Mouse (Mus musculus): Measurements from ENCODE around the gene Abcb9. TPM values are rescaled to one million over a fixed set of nuclear protein-coding genes. Genes with fewer than 3 reads are reported as not detected.

The Abcb9 gene
- polyA plus RNA-seq, 1 experiment from 2014 or later = 4.0 TPM

DNA sequence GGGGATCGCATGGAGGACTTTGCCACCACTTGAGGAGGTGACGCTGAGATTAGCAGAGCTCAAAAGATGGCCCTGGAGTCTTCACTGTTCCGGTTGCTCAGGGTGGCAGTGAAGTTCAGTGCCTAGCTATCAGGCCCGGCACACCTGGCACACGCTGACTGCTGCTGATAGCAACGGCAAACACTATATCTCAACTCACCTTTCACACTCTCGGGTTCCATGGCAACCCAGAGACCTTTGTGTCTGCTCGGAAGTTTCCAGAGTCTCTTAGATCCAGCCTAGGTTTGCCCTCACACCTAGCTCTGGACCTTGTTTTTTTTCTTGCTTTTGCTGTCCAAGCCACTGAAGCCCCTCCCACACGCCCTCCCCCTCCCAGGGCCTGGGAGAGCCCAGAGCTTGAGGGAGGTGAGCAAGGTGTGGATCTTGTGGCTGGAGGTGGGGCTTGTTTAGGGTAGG, 3.6 kb downstream of the Abcb9 start:
- Histone ChIP-seq H3K27me3 (replicated peaks; ENCODE audit: control insufficient read depth, insufficient read depth, low read length) (no peaks in the 10 kb centered on the region), H3K4me2 (replicated peaks; ENCODE audit: low read depth) (peak overlapping the region; percentile 25; the same call in 1 of the 2 replicates), H3K27ac (ENCODE audit: low read depth, low read length) (peak overlapping the region; percentile 68), H3K9me3 (ENCODE audit: control insufficient read depth) (no peaks in the 10 kb centered on the region), H3K4me3 (ENCODE audit: low read depth, low read length) (no peak overlapping the region), H3K9ac (ENCODE audit: low read depth, low read length) (no peak overlapping the region), H3K4me1 (replicated peaks; ENCODE audit: control insufficient read depth, insufficient read depth, low read length) (peaks cover 6% of the 10 kb centered on the region; the same call in 1 of the 2 replicates), H3K36me3 (ENCODE audit: control insufficient read depth, insufficient read depth) (no peaks in the 10 kb centered on the region; the same call in 1 of the 2 replicates)
- ATAC-seq = peak; percentile 79
- 34% methylated on average over 9 of the region's 9 CpGs for WGBS
- TF ChIP-seq CTCF (IDR thresholded peaks at IDR 0.05; ENCODE audit: low read depth) = no peak

- Histone ChIP-seq H3K4me1 (replicated peaks; ENCODE audit: control insufficient read depth, insufficient read depth, low read length) (0 out of 2 replicates have a peak, but pooled peaks cover 6% of the 10 kb centered on the region), H3K9me3 (ENCODE audit: control insufficient read depth) (no peaks in the 10 kb centered on the region), H3K4me3 (ENCODE audit: low read depth, low read length) (no peak overlapping the region), H3K9ac (ENCODE audit: low read depth, low read length) (no peak overlapping the region), H3K36me3 (ENCODE audit: control insufficient read depth, insufficient read depth) (no peaks in the 10 kb centered on the region; the same call in 1 of the 2 replicates), H3K27me3 (replicated peaks; ENCODE audit: control insufficient read depth, insufficient read depth, low read length) (no peaks in the 10 kb centered on the region), H3K4me2 (replicated peaks; ENCODE audit: low read depth) (no peak overlapping the region), H3K27ac (ENCODE audit: low read depth, low read length) (no peak overlapping the region)
- WGBS = 90% methylated on average over 23 of the region's 23 CpGs
- ATAC-seq = no peak
- no peak for TF ChIP-seq CTCF (IDR thresholded peaks at IDR 0.05; ENCODE audit: low read depth)
These were observed 5.7 kb downstream of the Abcb9 start for GRCm38 (mm10) chr5:124089868-124090267.

- no peak overlapping the region for H3K9ac ChIP-seq (ENCODE audit: low read depth, low read length)
- H3K4me3 ChIP-seq (ENCODE audit: low read depth, low read length) = no peak overlapping the region
- no peak overlapping the region for H3K4me2 ChIP-seq (replicated peaks; ENCODE audit: low read depth)
- H3K27ac ChIP-seq (ENCODE audit: low read depth, low read length) = no peak overlapping the region
- no peaks in the 10 kb centered on the region; the same call in 1 of the 2 replicates for H3K36me3 ChIP-seq (ENCODE audit: control insufficient read depth, insufficient read depth)
- no peak for TF ChIP-seq CTCF (IDR thresholded peaks at IDR 0.05; ENCODE audit: low read depth)
- H3K27me3 ChIP-seq (replicated peaks; ENCODE audit: control insufficient read depth, insufficient read depth, low read length) = no peaks in the 10 kb centered on the region
- H3K4me1 ChIP-seq (replicated peaks; ENCODE audit: control insufficient read depth, insufficient read depth, low read length) = no peaks in the 10 kb centered on the region
- H3K9me3 ChIP-seq (ENCODE audit: control insufficient read depth) = no peaks in the 10 kb centered on the region
- no peak for ATAC-seq
- 79% methylated on average over 4 of the region's 4 CpGs for WGBS
These were observed 8.7 kb downstream of the Abcb9 start for GRCm38 (mm10) chr5:124086876-124087275.

DNA sequence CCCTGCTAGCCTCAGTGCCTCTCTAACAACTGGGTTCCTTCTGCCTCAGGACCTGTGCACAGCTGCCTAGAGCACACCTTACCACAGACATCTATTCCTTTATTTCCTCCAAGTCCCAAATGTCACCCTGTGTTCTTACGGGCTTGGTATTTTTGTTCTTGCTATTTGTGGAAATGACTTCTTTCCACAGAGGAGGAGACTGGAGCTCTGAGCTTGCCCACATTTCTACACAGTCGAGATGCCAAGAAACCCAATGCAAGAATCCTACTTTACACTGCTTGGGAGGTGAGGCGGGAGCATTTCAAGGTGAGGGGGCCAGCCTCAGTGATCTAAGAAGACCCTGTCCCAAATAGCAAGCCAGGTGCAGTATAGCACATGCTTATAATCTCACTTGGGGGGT, 10.1 kb downstream of the Abcb9 start:
- Histone ChIP-seq H3K9me3 (ENCODE audit: control insufficient read depth) (no peaks in the 10 kb centered on the region), H3K4me1 (replicated peaks; ENCODE audit: control insufficient read depth, insufficient read depth, low read length) (no peaks in the 10 kb centered on the region), H3K27ac (ENCODE audit: low read depth, low read length) (no peak overlapping the region), H3K9ac (ENCODE audit: low read depth, low read length) (no peak overlapping the region), H3K4me2 (replicated peaks; ENCODE audit: low read depth) (no peak overlapping the region), H3K36me3 (ENCODE audit: control insufficient read depth, insufficient read depth) (no peaks in the 10 kb centered on the region; the same call in 1 of the 2 replicates), H3K4me3 (ENCODE audit: low read depth, low read length) (no peak overlapping the region), H3K27me3 (replicated peaks; ENCODE audit: control insufficient read depth, insufficient read depth, low read length) (no peaks in the 10 kb centered on the region)
- no peak for TF ChIP-seq CTCF (IDR thresholded peaks at IDR 0.05; ENCODE audit: low read depth)
- no peak for ATAC-seq
- WGBS = 79% methylated on average over 3 of the region's 3 CpGs

GRCm38 (mm10) chr5:124084588-124085173, 10.9 kb downstream of the Abcb9 start:
- Histone ChIP-seq H3K9me3 (ENCODE audit: control insufficient read depth) (no peaks in the 10 kb centered on the region), H3K4me3 (ENCODE audit: low read depth, low read length) (no peak overlapping the region), H3K27me3 (replicated peaks; ENCODE audit: control insufficient read depth, insufficient read depth, low read length) (no peaks in the 10 kb centered on the region), H3K27ac (ENCODE audit: low read depth, low read length) (peak overlapping the region; percentile 41; the same call in 1 of the 2 replicates), H3K9ac (ENCODE audit: low read depth, low read length) (no peak overlapping the region), H3K4me2 (replicated peaks; ENCODE audit: low read depth) (no peak overlapping the region; the same call in 1 of the 2 replicates), H3K36me3 (ENCODE audit: control insufficient read depth, insufficient read depth) (no peaks in the 10 kb centered on the region; the same call in 1 of the 2 replicates), H3K4me1 (replicated peaks; ENCODE audit: control insufficient read depth, insufficient read depth, low read length) (no peaks in the 10 kb centered on the region)
- ATAC-seq = peak; percentile 47
- WGBS = 37% methylated on average over 11 of the region's 11 CpGs
- peak; percentile 100 for TF ChIP-seq CTCF (IDR thresholded peaks at IDR 0.05; ENCODE audit: low read depth)

- H3K36me3 ChIP-seq (ENCODE audit: control insufficient read depth, insufficient read depth) = no peaks in the 10 kb centered on the region; the same call in 1 of the 2 replicates
- TF ChIP-seq CTCF (IDR thresholded peaks at IDR 0.05; ENCODE audit: low read depth) = peak; percentile 36; the same call in 1 of the 2 replicates
- H3K4me1 ChIP-seq (replicated peaks; ENCODE audit: control insufficient read depth, insufficient read depth, low read length) = no peaks in the 10 kb centered on the region
- H3K4me3 ChIP-seq (ENCODE audit: low read depth, low read length) = no peak overlapping the region
- no peak overlapping the region; the same call in 1 of the 2 replicates for H3K4me2 ChIP-seq (replicated peaks; ENCODE audit: low read depth)
- 69% methylated on average over 14 of the region's 14 CpGs for whole genome bisulfite sequencing
- no peaks in the 10 kb centered on the region for H3K9me3 ChIP-seq (ENCODE audit: control insufficient read depth)
- H3K27ac ChIP-seq (ENCODE audit: low read depth, low read length) = peak overlapping the region; percentile 41; the same call in 1 of the 2 replicates
- ATAC-seq = peak; percentile 77
- no peak overlapping the region for H3K9ac ChIP-seq (ENCODE audit: low read depth, low read length)
- H3K27me3 ChIP-seq (replicated peaks; ENCODE audit: control insufficient read depth, insufficient read depth, low read length) = no peaks in the 10 kb centered on the region
These were observed 11.6 kb downstream of the Abcb9 start for GRCm38 (mm10) chr5:124083850-124084587.

Data from intestine, postnatal 0 days (tissue).